Mouse (Mus musculus) lung, postnatal 25 days (tissue): Measurements from ENCODE around the gene Acyp2.
A peak's percentile ranks its signal among the peaks of the same experiment; 100 is the strongest.

Experiments used
- DNase-seq: peaks from one replicate; pipeline ENCODE4 v3.0.0; 2022; ENCODE audit warnings: low spot score

Gene Acyp2

DNA sequence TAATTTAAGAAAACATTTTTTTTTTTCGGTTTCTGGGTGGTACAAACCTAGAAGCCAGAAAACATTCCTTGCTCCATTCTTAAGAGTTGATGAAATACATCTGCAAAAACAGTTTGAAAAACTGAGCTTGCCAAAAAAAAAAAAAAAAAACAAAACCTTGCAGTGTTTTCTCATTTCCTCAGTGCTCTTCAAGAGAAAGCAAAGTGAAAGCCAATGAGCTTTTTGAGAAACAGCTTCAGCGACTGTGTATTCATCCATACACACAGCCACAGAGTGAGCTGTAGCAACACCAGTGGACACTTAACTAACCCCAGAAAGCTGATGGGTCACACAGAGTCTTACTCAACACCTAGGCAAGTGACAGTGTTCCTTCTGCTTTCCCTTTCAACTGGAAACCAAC lies 69.4 kb downstream of the Acyp2 start:
- DNase-seq, result no peak

DNA sequence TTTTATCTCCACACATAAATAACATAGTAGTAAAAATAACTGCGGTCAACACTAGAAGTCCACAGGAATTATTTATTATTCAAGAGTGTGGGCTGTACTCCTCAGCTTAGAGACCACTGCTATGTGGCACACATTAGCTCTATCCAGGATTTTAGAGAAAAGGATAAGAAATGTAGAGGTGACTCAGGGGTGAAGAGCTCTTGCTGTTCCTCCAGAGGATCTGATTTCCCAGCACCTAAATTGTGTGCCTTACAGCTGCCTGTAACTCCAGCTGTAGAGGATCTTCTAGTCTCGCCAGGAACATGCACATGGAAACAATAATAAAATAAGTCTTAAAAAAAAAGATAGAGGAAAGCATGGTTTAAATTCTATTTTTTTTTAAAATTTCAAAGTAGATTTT lies 70.5 kb downstream of the Acyp2 start:
- DNase-seq, result no peak

DNA sequence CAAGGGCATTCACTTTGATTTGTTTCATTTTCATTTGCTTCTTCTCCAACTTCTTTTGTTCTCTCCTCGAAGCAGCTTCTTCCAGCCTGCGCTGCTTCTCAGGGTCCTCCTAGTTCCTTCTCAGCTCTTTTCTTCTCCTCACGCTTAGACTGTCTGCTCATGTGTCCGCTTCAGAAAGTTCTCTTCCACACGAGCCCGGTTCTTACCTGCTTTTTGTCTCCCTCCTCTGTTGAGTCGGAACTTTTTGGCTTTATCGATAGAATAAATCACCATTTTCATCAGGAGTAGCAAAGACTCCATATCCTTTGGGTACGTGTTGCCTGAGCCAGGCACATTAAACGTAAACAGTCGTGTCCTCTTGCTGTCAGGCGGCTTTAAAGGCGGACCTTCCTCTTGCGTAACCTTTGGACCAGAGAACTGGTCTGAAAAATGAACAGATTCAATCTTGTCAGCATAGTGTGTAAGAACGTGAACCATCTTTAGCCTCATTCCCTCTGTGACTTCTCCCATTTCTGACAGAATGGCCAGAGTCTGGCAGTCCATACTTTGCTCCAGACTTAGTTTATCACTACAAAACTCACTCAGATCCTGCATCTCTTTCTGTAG lies 76.5 kb downstream of the Acyp2 start:
- DNase-seq, result peak; percentile 37

DNA sequence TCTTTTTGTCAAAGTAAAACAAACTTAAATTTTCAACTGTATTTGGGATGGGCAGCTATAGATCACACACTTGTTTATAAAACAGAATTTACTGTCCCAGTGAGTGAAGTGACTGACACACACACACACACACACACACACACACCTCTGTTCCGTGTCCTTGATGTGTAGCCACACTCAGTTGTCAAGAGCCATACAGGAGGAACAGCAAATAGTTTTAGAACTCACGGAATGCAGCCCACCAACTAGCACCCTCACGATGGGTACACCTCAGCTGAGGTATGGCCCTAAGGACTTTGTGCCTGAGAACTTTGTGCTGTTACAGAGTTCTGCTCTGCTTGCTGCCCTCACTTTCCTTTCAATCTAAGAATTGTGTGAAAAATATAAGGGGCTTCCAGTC lies 78.8 kb downstream of the Acyp2 start:
- DNase-seq, result no peak

DNA sequence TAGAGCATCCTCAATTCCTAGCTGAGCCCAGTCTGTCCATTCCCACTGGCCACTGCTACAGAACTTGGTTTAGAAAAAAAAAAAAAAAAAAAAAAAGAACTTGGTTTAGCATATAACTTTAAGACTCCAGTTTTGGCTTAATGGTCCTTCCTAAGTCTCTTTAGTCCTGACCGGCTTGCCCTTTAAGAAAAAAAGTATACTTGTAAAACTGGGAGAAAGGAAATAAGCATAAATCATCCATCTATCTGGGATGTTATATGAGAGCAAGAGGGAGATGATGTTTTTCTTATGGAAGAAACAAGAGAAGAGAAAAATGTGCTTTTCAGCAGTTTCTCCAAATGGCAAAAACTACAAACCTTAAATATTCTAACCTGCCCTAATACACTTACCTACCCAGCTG lies 89.2 kb downstream of the Acyp2 start:
- DNase-seq, result no peak

DNA sequence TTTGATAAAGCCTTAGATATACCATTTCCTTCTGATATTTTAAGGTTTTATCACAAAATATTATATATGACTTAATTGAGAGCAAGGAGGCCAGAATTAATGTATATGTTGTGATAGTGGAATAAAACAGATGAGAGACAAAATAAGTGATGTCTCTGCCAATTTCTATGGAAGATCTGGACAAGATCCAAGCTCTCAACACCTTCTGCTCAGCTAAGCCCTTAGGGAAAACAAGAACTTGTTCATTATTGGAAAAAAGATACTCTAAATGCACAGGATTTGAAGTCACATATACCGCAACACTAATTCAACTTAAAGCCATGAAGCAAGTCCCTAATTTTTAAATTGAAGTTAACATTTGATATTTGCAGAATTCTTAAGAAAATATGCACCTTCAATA lies 96.0 kb downstream of the Acyp2 start:
- no peak for DNase-seq

DNA sequence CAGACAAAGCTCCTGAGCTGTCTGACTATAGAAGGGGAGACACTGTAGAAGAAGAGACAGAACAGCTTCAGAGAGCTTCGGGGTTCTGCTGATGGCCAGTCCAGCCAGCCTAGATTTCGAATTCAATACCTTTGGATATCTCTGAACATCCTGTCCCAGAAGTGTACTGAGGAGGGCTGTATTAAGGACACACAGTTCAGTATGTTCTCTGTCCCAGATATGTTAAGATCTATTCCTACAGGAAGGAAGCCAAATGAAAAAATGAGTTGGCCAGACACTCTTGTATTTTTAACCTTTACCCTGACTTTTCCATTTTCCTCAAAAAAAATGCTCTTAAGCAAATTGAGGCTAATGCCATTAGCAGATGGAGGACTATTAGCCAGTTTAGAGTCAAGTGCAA lies 132.3 kb downstream of the Acyp2 start:
- DNase-seq, result peak; percentile 21

DNA sequence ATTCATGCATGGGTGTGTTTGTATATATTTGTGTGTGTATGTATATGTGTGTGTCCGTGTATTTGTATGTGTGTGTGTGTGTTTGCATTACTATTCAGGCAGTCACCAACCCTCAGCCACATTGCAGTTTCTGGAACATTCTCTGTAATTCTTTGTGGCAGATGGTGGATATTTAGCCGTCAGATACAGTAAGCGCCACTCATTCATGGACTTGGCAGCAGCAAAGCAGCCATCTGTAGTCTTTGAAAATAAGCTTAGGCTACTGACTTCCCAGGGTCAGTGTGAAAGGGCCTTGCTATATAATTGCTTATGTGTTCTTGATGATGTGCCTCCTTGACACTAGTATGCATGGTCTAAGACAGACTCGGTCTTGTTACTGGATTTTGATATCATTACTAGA lies 141.2 kb downstream of the Acyp2 start:
- no peak for DNase-seq

DNA sequence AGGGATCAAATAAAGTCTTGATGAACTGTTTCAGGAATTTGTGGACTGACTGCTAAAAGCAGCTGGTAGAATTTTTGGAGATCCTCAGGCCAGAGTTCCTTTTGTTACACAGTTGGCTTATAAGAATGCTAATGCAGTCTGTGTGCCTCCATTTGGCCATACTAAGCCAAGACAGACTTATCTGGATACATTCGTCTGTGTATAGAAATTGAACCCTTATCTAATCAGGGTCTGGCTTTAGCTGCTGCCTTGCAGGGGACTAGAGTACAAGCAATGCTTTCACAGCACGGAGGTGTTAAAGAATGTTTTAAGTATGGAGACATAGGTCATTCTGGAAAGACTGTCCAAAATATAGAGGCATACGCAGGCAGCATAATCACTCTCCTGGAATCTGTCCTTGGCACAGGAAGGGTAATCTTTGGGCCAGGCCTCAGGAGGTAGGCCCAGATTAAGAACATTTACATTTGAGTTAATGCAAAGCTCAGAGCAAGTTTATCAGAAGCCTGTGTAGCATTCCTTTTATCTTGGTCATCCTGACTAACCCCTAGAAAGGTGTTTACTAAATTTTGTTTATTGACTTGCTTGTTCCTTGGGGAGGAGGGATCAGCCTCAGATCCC lies 150.5 kb downstream of the Acyp2 start:
- DNase-seq, result no peak

DNA sequence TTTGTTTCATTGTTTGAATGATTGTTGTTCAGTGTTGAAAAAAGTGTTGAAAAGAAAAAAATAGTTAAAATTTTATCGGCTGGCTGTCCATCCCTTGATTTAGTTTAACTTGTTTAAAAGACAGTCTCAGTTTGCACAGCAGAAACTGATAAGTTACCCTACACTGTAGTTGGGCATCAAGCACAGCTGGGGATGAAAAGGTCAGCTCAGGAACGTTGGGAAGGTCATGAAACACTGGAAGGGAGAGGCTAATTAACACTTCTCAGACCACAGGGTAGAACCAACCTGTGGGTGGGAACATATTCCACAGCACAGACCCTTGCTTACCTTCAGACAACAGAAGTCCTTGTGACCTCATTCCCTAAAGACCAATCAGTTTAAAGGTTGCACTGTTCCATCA lies 152.2 kb downstream of the Acyp2 start:
- DNase-seq, result no peak

DNA sequence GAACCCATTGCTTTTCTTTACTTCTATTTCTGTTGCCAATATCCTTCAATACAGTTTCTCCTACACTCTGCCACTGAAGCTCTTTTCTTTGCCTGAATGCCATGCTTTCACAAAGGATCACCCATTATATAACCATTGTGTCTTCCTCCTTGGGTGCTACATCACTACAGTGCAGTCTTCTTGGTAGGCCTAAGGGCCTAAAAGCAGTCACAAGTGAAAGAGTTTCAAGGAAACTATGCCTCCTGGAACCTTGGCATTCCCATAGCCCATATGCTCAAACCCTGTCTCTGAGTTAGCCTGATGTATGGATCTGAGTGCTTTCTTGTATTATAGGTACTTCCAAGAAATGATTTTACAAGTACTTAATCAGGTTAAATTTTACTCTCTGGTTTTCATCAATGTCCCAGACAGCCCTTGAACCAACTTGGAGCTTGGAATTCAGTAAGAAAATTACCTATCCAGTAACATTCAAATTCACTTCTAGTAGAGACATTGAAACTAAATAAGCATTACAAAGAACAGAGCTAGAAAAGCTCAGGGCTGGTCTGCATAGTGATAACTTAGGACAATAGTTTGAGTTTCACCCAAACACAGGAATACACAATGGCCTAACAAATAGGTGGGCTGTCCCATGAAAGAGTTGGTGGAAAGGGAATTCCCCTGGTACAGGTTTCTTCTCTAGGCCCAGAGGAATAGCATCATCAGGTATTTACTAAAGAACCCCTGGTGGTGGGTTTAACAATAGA lies 157.7 kb downstream of the Acyp2 start:
- DNase-seq, result no peak

DNA sequence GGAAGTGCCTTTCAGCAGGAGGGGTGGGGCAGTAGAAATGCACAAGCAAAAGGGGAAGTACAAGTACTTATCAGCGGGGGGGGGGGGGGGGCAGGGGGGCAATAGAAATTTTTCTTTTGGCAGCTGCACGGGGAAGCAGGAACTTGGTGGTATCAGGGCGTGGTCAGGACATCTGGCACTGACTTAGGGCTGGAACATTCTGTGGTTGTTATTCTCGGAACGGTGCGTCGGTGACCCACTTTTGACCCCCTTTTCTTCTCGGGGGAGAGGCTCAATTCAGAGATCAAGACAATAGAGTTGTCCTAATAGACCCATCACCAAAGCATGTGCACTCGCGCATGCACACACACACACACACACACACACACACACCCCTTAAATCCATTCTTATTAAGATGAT lies 161.2 kb downstream of the Acyp2 start:
- no peak for DNase-seq

DNA sequence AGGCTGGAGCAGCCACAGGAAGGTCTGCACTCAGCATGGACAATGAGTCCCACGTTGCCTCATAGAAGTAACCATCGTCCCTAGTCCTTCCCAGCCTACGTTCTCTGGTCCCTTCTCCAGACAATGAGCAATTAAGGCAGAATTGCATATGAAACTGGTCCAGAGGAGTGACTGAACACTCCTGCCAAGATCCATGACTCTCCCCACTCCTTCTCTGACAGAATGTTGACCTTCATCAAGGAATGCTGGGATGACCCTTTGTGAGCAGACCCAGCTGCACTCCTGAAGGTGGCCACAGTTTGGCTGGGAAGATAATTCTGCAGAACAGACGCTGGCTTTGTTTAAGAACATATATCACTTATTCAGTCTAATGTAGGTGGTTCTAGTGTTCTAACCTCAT lies 166.1 kb downstream of the Acyp2 start:
- no peak for DNase-seq

DNA sequence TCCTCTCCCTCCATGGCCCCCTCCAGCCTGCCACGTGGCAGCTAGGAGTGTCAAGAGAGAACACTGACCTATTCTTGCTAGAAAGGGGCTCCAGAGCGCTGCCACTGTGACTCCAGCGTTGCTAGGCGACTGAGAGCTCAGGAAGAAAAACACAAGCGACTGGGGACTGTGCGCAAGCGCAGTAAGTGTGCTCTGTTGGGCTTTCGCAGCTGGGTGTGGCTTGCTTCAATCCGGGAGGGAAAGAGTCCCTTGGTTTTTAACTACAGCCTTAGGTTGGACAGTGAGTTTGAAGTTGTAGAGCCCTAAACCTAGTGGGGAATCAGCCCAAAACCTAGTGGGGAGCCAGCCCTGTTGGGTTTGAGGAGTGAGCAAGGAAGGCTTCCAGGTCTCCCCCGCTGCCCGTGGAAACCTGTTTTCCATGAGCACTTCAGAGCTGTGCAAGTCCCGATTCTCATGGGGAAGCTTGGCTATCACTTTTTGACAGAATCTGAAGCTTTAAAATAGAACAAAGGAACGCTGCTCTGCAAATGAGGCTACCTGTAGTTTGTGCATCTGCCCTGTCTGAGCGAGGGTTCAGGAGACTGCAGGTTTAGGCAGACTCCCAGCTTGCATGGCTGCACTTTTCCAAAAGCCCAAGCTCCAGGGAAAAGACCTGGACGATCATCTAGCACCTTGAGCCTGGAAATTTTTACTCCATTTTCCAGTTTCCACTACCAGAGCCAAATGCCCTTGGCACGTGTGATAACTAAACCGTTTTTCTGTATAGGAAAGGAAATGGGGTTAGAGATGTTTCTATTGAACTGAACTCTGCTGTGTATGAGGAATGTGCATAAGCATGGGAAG lies 177.4 kb downstream of the Acyp2 start, which contains the start of gene 4930505A04Rik:
Gene 4930505A04Rik (minus strand): TSS at position 77 of the 843 bp plus-strand sequence.
- peak; percentile 87 for DNase-seq

DNA sequence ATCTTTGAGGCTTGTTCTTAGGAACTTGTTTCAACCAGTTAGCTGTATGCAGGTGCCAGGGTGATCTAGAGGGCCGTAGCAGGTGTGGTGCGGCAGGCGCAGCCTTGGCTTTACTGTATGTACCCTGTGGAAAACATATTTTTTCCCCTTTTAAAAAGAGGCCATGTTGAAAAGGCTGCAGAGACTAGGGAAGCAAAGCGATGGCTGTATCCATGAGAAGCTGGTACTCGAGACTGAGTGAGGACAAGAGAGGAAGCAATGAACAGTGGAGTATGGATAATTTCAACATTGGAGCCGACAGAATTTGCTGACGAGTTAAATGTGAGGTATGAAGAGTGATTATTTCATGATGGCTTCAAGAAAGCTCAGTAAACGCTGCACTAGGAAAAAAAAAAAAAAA lies 178.2 kb downstream of the Acyp2 start:
- DNase-seq, result no peak
